Mouse (Mus musculus) midbrain, embryonic 14.5 days (tissue): ENCODE results near the gene Capn5. TPM values are rescaled to one million over a fixed set of nuclear protein-coding genes. Genes with fewer than 3 reads are reported as not detected.
A peak's percentile ranks its signal among the peaks of the same experiment; 100 is the strongest.
"Not testable (repeated sequence)": the region's sequence is repeated elsewhere in the genome, so short reads cannot be mapped to it uniquely, and the experiment has no call there.

ENCODE experiments used
- ATAC-seq: fragments of 200-750 bp; cut with Nextera tagmentation; 2 replicates; pipeline ENCODE4 v1.8.0; 2017; ENCODE audit warnings: moderate number of reproducible peaks, moderate library complexity; ENCODE audit not compliant: low FRiP score, low TSS enrichment
- DNase-seq: peaks from one replicate; pipeline ENCODE4 v3.0.0-alpha.2; 2015
- H3K27ac ChIP-seq: fragments of 300-500 bp; sonication (generic); replicated peaks from 2 replicates; pipeline ENCODE4 v1.5.1; 2014; ENCODE audit warnings: mild to moderate bottlenecking, low read depth, low read length, moderate library complexity
- H3K27me3 ChIP-seq: fragments of 300-500 bp; sonication (generic); 2 replicates; pipeline ENCODE4 v1.6.1; 2014; ENCODE audit warnings: low read length, control low read depth, mixed read lengths; ENCODE audit not compliant: control insufficient read depth, insufficient read depth
- H3K36me3 ChIP-seq: fragments of 300-500 bp; sonication (generic); 2 replicates; pipeline ENCODE4 v1.6.1; 2014; ENCODE audit warnings: low read length, control low read depth; ENCODE audit not compliant: control insufficient read depth, insufficient read depth
- H3K4me1 ChIP-seq: fragments of 300-500 bp; sonication (generic); 2 replicates; pipeline ENCODE4 v1.6.1; 2014; ENCODE audit warnings: mild to moderate bottlenecking, antibody characterized with exemption, low read length, control low read depth; ENCODE audit not compliant: control insufficient read depth, insufficient read depth
- H3K4me2 ChIP-seq: fragments of 300-500 bp; sonication (generic); 2 replicates; pipeline ENCODE4 v1.6.1; 2014; ENCODE audit warnings: mild to moderate bottlenecking, low read length, moderate library complexity
- H3K4me3 ChIP-seq: fragments of 300-500 bp; sonication (generic); replicated peaks from 2 replicates; pipeline ENCODE4 v1.5.1; 2014; ENCODE audit warnings: low read depth, low read length
- H3K9ac ChIP-seq: fragments of 300-500 bp; sonication (generic); replicated peaks from 2 replicates; pipeline ENCODE4 v1.6.1; 2014; ENCODE audit warnings: mild to moderate bottlenecking, low read length, moderate library complexity
- H3K9me3 ChIP-seq: fragments of 300-500 bp; sonication (generic); 2 replicates; pipeline ENCODE4 v1.6.1; 2016; ENCODE audit warnings: low read length, control low read depth, mixed read lengths; ENCODE audit not compliant: control insufficient read depth
- WGBS: fragments of 180-500 bp; shearing (Covaris S2); extraction: QIAGEN DNeasy Blood & Tissue Kit; methylation state at CpG from one replicate; pipeline ENCODE4 v1.1.7; 2014; 5-methylcytosine and 5-hydroxymethylcytosine counted together
- polyA plus RNA-seq: library from polyadenylated mRNA; unstranded; fragments of >200 nt; fragmentation: Nextera tagmentation; extraction: Ambion mirVana; gene quantifications from 2 replicates; pipeline ENCODE4 v1.2.1, GENCODE M21; 2014

Gene Capn5
- polyA plus RNA-seq, 1 experiment from 2014 or later: 9.8 TPM

DNA sequence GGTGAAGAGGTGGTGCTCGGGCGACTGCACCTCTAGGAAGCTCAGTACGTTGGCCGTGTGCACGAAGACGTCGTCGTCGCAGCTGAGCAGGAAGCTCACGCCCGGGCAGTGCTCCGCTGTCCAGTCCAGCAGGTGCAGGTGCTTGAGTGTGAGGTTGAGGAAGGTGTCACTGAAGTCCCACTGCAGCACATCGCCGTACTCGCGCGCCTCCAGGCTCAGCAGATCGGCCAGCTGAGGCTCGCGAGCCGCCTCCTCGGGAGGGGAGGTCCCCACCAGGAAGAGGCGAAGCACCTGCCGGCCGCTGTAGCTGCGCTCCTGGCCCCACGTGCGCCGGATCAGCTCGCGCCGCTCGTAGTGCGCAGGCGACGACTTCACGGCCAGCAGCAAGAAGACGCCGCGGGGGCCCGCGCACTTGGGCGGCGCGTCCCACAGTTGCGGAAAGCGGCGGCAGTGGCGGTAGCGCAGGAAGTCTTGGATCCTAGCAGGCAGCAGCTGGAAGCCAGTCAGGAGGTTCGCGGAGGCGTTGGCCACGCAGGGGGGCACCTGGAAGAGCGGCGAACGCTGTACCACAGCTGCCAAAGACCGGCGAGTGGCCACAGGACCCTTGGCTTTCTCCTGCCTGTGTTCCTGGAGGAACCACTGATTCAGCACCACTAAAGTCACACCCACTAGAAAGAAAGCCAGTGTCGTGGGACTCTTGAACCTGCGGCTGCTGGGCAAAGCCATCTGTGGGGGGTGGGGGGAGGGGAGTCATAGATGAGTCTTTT is 16.1 kb upstream of the Capn5 start:
- peaks cover 13% of the 10 kb centered on the region for H3K4me1 ChIP-seq
- peak; percentile 38; the same call in 1 of the 2 replicates for ATAC-seq
- H3K9me3 ChIP-seq: no peaks in the 10 kb centered on the region
- H3K27ac ChIP-seq: no peak overlapping the region
- 1% methylated on average over 61 of the region's 61 CpGs for WGBS
- DNase-seq: peak; percentile 75
- H3K4me3 ChIP-seq: peak overlapping the region; percentile 44
- H3K4me2 ChIP-seq: peak overlapping the region; percentile 96
- peaks cover 59% of the 10 kb centered on the region for H3K27me3 ChIP-seq
- peak overlapping the region; percentile 50 for H3K9ac ChIP-seq
- no peaks in the 10 kb centered on the region for H3K36me3 ChIP-seq

DNA sequence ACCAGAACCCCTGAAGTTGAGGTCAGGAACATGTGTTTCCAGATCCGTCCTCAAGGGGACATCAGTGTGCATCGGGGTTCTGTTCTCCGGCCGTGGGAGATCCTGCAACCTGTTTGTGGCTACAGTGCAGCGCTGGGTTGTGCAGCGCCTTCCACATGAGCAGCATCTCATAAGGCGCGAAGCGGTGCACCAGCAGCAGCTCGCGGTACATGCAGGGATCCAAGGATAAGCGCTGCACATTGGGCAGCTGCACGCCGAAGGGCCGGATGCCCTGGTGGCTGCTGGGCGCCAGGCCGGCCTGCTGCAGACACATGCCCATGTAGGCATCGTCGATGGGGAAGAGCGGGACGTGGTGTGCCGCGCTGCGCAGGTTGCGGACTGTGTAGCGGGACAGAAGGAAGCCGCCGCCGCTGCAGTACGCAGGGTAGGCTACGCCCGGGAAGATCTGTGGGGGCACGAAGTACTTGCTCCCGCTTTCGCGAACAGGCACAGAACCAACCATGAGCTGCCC is 15.5 kb upstream of the Capn5 start:
- H3K27me3 ChIP-seq: peaks cover 64% of the 10 kb centered on the region
- DNase-seq: peak; percentile 71
- WGBS: 2% methylated on average over 36 of the region's 36 CpGs
- H3K36me3 ChIP-seq: no peaks in the 10 kb centered on the region
- peak; percentile 62 for ATAC-seq
- peaks cover 13% of the 10 kb centered on the region for H3K4me1 ChIP-seq
- peak overlapping the region; percentile 44 for H3K4me3 ChIP-seq
- H3K27ac ChIP-seq: no peak overlapping the region
- H3K9me3 ChIP-seq: no peaks in the 10 kb centered on the region
- peak overlapping the region; percentile 50 for H3K9ac ChIP-seq
- peak overlapping the region; percentile 96 for H3K4me2 ChIP-seq

DNA sequence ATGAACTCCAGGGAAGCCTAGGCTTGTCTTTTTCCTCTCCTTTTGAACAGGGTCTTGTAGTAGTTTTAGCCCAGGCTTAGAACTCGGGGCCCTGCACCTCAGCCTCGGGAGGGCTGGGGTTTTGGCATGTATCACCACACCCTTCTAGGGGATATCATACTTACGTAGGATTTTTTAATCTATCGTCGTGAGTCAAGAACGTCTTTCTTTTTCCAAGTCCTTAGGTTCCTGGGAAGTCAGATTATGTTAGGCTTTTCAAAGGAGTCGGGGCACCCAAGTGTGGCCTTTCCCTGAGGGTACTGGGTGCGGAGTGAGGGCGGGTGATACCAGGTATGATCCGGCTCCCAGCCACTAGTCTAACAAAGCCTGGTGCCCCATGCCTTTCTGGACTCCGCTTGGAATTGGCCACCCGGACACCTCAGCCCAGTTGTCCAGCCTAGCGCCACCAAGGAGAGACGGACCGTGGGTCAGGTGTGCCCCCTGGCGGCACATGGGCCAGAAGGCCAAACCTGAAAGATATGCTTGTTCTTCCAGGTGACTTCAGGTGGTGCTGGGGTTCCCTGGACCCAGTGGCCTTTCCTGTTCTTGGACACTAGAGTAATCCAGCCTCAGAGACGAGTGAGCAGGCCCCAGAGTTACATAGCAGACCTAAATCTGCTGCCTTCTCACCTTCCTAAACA is 13.6 kb upstream of the Capn5 start:
- DNase-seq (peak; percentile 25), ATAC-seq (no peak)
- no peak overlapping the region for H3K27ac ChIP-seq
- H3K27me3 ChIP-seq: peaks cover 64% of the 10 kb centered on the region
- H3K9ac ChIP-seq: no peak overlapping the region
- no peaks in the 10 kb centered on the region for H3K36me3 ChIP-seq
- peaks cover 17% of the 10 kb centered on the region for H3K4me1 ChIP-seq
- H3K4me2 ChIP-seq: no peak overlapping the region
- 68% methylated on average over 17 of the region's 17 CpGs for WGBS
- no peak overlapping the region for H3K4me3 ChIP-seq
- no peaks in the 10 kb centered on the region for H3K9me3 ChIP-seq

DNA sequence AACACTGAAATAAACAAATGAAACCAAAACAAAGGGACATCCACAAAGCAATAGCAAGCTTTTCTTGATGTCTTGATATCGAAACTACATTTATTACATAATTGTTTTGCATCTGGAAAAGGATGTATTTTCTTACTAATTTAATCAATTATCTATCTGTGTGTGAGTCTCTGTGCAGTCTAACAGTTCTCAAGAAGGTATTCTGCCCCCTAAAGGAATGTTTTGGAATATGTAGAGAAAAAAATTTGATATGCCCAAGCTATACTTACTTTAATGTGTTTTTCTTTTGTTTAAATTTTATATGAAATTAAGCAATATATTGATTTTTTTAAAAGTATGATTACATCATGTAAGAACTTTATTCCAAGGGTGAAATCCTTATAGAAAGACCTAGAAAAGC is 12.5 kb upstream of the Capn5 start:
- Histone ChIP-seq H3K9ac (no peak overlapping the region), H3K27ac (no peak overlapping the region), H3K9me3 (no peaks in the 10 kb centered on the region), H3K4me1 (peaks cover 24% of the 10 kb centered on the region), H3K4me3 (no peak overlapping the region), H3K4me2 (no peak overlapping the region), H3K27me3 (peaks cover 53% of the 10 kb centered on the region), H3K36me3 (no peaks in the 10 kb centered on the region)
- DNase-seq (peak; percentile 33), ATAC-seq (no peak)
- WGBS: 91% methylated on average over 1 of the region's 1 CpGs

DNA sequence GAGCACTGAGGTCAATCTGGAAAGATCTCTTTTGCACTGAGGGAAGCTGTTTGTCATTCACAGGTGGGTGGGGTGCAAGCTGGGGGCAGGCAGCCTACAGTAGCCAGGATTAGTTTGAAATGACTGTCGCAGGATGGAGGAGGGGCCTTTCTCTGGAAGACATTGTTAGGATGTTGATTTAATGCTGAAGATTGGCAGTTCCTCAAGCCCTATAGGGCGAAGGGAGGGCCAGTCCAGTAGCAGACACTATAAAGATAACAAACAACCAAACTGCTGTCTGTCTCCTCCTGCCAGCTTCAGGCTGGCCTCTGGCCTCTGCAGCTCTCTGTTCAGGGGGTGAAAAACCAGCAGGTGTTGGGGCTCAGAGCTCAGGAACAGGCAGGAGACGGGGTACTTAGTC is 11.7 kb upstream of the Capn5 start:
- H3K9ac ChIP-seq: no peak overlapping the region
- H3K4me2 ChIP-seq: no peak overlapping the region
- WGBS: 56% methylated on average over 3 of the region's 3 CpGs
- no peak overlapping the region for H3K27ac ChIP-seq
- ATAC-seq (no peak), DNase-seq (no peak)
- no peak overlapping the region for H3K4me3 ChIP-seq
- H3K36me3 ChIP-seq: no peaks in the 10 kb centered on the region
- peaks cover 45% of the 10 kb centered on the region for H3K27me3 ChIP-seq
- no peaks in the 10 kb centered on the region for H3K9me3 ChIP-seq
- peaks cover 24% of the 10 kb centered on the region for H3K4me1 ChIP-seq

DNA sequence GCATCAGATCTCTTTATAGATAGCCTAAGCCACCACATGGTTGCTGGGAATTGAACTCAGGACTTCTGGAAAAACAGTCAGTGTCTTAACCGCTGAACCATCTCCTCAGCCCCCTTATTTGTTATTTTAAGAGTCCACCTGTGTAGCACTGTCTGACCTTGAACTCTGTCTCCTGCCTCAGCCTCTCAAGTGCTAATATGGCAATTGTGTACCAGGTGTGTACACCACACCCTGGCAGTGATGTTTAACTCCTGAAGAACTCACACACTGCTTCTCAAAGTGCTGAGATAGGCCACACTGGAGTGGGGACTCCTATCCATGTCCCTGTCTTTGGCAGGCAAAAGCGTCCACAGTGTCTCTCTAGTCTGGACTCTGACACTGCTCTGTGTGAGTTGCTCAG is 10.6 kb upstream of the Capn5 start:
- ATAC-seq (no peak), DNase-seq (no peak)
- Histone ChIP-seq H3K4me3 (no peak overlapping the region), H3K9ac (no peak overlapping the region), H3K9me3 (no peaks in the 10 kb centered on the region), H3K4me2 (no peak overlapping the region), H3K36me3 (no peaks in the 10 kb centered on the region), H3K27me3 (peaks cover 34% of the 10 kb centered on the region), H3K27ac (no peak overlapping the region), H3K4me1 (peaks cover 17% of the 10 kb centered on the region)
- WGBS: 91% methylated on average over 2 of the region's 2 CpGs

DNA sequence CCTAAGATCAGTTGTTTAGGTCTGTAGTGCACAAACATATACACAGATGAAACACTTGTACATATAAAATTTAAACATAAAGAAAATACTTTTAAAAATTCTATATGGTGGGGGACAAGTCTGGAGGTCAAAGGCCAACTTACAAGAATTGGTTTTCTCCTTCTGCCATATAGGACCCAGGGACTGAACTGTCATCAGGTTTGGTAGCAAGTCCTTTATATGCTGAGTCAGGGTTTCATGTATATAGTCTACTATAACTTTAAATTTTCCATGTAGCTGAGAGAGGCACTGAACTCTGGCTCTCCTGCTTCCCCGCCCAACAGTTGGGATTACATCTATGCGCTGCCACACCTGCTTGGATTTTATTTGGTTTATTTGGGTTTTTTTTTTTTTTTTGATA is 10.2 kb upstream of the Capn5 start:
- Histone ChIP-seq H3K9ac (no peak overlapping the region), H3K27ac (no peak overlapping the region), H3K4me2 (no peak overlapping the region), H3K27me3 (peaks cover 30% of the 10 kb centered on the region), H3K9me3 (no peaks in the 10 kb centered on the region), H3K4me1 (peaks cover 13% of the 10 kb centered on the region; the same call in 1 of the 2 replicates), H3K4me3 (no peak overlapping the region), H3K36me3 (no peaks in the 10 kb centered on the region)
- no peak for ATAC-seq
- 95% methylated on average over 2 of the region's 2 CpGs for WGBS
- DNase-seq: no peak

DNA sequence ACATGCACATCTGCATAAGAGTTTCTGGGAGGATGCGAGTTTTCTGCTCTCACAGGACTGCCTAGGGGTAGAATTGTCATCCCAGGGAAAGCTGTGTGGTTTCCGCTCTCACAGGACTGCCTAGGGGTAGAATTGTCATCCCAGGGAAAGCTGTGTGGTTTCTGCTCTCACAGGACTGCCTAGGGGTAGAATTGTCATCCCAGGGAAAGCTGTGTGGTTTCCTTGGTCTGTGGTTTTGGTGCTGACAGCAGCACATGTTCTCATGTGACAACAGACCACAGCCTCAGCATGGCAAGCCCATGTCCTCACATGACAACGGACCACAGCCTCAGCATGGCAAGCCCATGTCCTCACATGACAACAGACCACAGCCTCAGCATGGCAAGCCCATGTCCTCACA is 9.3 kb upstream of the Capn5 start:
- H3K9me3 ChIP-seq, DNase-seq, H3K9ac ChIP-seq, ATAC-seq, H3K4me3 ChIP-seq, H3K4me2 ChIP-seq, H3K36me3 ChIP-seq: not testable (repeated sequence)
- H3K27ac ChIP-seq: 0 out of 2 replicates have a peak overlapping the region, but pooled peaks have one; percentile 45
- H3K27me3 ChIP-seq: peaks cover 21% of the 10 kb centered on the region
- 63% methylated on average over 3 of the region's 3 CpGs for WGBS
- H3K4me1 ChIP-seq: peaks cover 11% of the 10 kb centered on the region; the same call in 1 of the 2 replicates
